Mouse (Mus musculus): ENCODE measurements around the gene Sorcs1. TPM values are rescaled to one million over a fixed set of nuclear protein-coding genes. Genes with fewer than 3 reads are reported as not detected.

The Sorcs1 gene
- polyA plus RNA-seq, 1 experiment from 2014 or later = 0.20 TPM

GRCm38 (mm10) chr19:50640251-50641032 lies 38.0 kb downstream of the Sorcs1 start:
- Histone ChIP-seq H3K4me2 (ENCODE audit: low read depth, low read length) (no peak overlapping the region), H3K36me3 (replicated peaks; ENCODE audit: insufficient read depth, low read length) (no peaks in the 10 kb centered on the region), H3K4me3 (ENCODE audit: low read depth, low read length) (no peak overlapping the region), H3K9ac (replicated peaks) (no peak overlapping the region), H3K27ac (ENCODE audit: low read depth) (no peak overlapping the region), H3K4me1 (ENCODE audit: insufficient read depth) (no peaks in the 10 kb centered on the region), H3K9me3 (ENCODE audit: low read length) (no peaks in the 10 kb centered on the region), H3K27me3 (ENCODE audit: insufficient read depth, low read length) (no peaks in the 10 kb centered on the region)
- WGBS (ENCODE audit: insufficient replicate concordance) = 73% methylated on average over 8 of the region's 8 CpGs
- no peak for ATAC-seq
- no peak for DNase-seq
- TF ChIP-seq EP300 (IDR thresholded peaks at IDR 0.05; ENCODE audit: low read depth) (no peak), CTCF (IDR thresholded peaks at IDR 0.05; ENCODE audit: low read depth) (no peak)

GRCm38 (mm10) chr19:50638176-50638575 lies 40.3 kb downstream of the Sorcs1 start:
- no peaks in the 10 kb centered on the region for H3K27me3 ChIP-seq (ENCODE audit: insufficient read depth, low read length)
- WGBS (ENCODE audit: insufficient replicate concordance) = 72% methylated on average over 6 of the region's 6 CpGs
- no peaks in the 10 kb centered on the region for H3K9me3 ChIP-seq (ENCODE audit: low read length)
- H3K4me2 ChIP-seq (ENCODE audit: low read depth, low read length) = no peak overlapping the region
- TF ChIP-seq CTCF (IDR thresholded peaks at IDR 0.05; ENCODE audit: low read depth) (no peak), EP300 (IDR thresholded peaks at IDR 0.05; ENCODE audit: low read depth) (no peak)
- no peaks in the 10 kb centered on the region for H3K4me1 ChIP-seq (ENCODE audit: insufficient read depth)
- DNase-seq (no peak), ATAC-seq (no peak)
- H3K27ac ChIP-seq (ENCODE audit: low read depth) = no peak overlapping the region
- H3K36me3 ChIP-seq (replicated peaks; ENCODE audit: insufficient read depth, low read length) = no peaks in the 10 kb centered on the region
- no peak overlapping the region for H3K4me3 ChIP-seq (ENCODE audit: low read depth, low read length)
- no peak overlapping the region for H3K9ac ChIP-seq (replicated peaks)

GRCm38 (mm10) chr19:50614013-50614412 lies 64.4 kb downstream of the Sorcs1 start:
- WGBS (ENCODE audit: insufficient replicate concordance) = 27% methylated on average over 9 of the region's 9 CpGs

GRCm38 (mm10) chr19:50611619-50612018 lies 66.8 kb downstream of the Sorcs1 start:
- TF ChIP-seq CTCF (IDR thresholded peaks at IDR 0.05; ENCODE audit: low read depth) (no peak), EP300 (IDR thresholded peaks at IDR 0.05; ENCODE audit: low read depth) (no peak)
- DNase-seq (no peak), ATAC-seq (no peak)
- no peaks in the 10 kb centered on the region for H3K9me3 ChIP-seq (ENCODE audit: low read length)
- WGBS (ENCODE audit: insufficient replicate concordance) = 44% methylated on average over 3 of the region's 3 CpGs
- no peaks in the 10 kb centered on the region for H3K36me3 ChIP-seq (replicated peaks; ENCODE audit: insufficient read depth, low read length)
- H3K27ac ChIP-seq (ENCODE audit: low read depth) = no peak overlapping the region
- H3K9ac ChIP-seq (replicated peaks) = no peak overlapping the region
- no peaks in the 10 kb centered on the region for H3K27me3 ChIP-seq (ENCODE audit: insufficient read depth, low read length)
- no peaks in the 10 kb centered on the region for H3K4me1 ChIP-seq (ENCODE audit: insufficient read depth)
- H3K4me3 ChIP-seq (ENCODE audit: low read depth, low read length) = no peak overlapping the region
- no peak overlapping the region for H3K4me2 ChIP-seq (ENCODE audit: low read depth, low read length)

More at GRCm38 (mm10) chr19:50614013-50614412, 64.4 kb downstream of the Sorcs1 start:
- DNase-seq (no peak), ATAC-seq (no peak)
- no peak for TF ChIP-seq CTCF (IDR thresholded peaks at IDR 0.05; ENCODE audit: low read depth)
- no peak for TF ChIP-seq EP300 (IDR thresholded peaks at IDR 0.05; ENCODE audit: low read depth)
- no peak overlapping the region for H3K9ac ChIP-seq (replicated peaks)
- no peak overlapping the region for H3K27ac ChIP-seq (ENCODE audit: low read depth)
- no peaks in the 10 kb centered on the region for H3K27me3 ChIP-seq (ENCODE audit: insufficient read depth, low read length)
- no peak overlapping the region for H3K4me2 ChIP-seq (ENCODE audit: low read depth, low read length)
- H3K4me1 ChIP-seq (ENCODE audit: insufficient read depth) = no peaks in the 10 kb centered on the region
- no peaks in the 10 kb centered on the region for H3K9me3 ChIP-seq (ENCODE audit: low read length)
- no peak overlapping the region for H3K4me3 ChIP-seq (ENCODE audit: low read depth, low read length)
- H3K36me3 ChIP-seq (replicated peaks; ENCODE audit: insufficient read depth, low read length) = no peaks in the 10 kb centered on the region

GRCm38 (mm10) chr19:50603882-50604281 lies 74.6 kb downstream of the Sorcs1 start:
- no peak for TF ChIP-seq CTCF (IDR thresholded peaks at IDR 0.05; ENCODE audit: low read depth)
- TF ChIP-seq EP300 (IDR thresholded peaks at IDR 0.05; ENCODE audit: low read depth) = 0 out of 2 replicates have a peak, but pooled peaks have one; percentile 11
- Histone ChIP-seq H3K27me3 (ENCODE audit: insufficient read depth, low read length) (no peaks in the 10 kb centered on the region), H3K9ac (replicated peaks) (no peak overlapping the region), H3K4me1 (ENCODE audit: insufficient read depth) (no peaks in the 10 kb centered on the region), H3K36me3 (replicated peaks; ENCODE audit: insufficient read depth, low read length) (no peaks in the 10 kb centered on the region), H3K4me2 (ENCODE audit: low read depth, low read length) (no peak overlapping the region), H3K4me3 (ENCODE audit: low read depth, low read length) (no peak overlapping the region), H3K27ac (ENCODE audit: low read depth) (no peak overlapping the region), H3K9me3 (ENCODE audit: low read length) (no peaks in the 10 kb centered on the region)
- no peak for DNase-seq
- 52% methylated on average over 4 of the region's 4 CpGs for WGBS (ENCODE audit: insufficient replicate concordance)
- peak; percentile 19; the same call in 1 of the 2 replicates for ATAC-seq

GRCm38 (mm10) chr19:50603380-50603779 lies 75.1 kb downstream of the Sorcs1 start:
- Histone ChIP-seq H3K4me3 (ENCODE audit: low read depth, low read length) (no peak overlapping the region), H3K4me1 (ENCODE audit: insufficient read depth) (no peaks in the 10 kb centered on the region), H3K4me2 (ENCODE audit: low read depth, low read length) (no peak overlapping the region), H3K36me3 (replicated peaks; ENCODE audit: insufficient read depth, low read length) (no peaks in the 10 kb centered on the region), H3K27ac (ENCODE audit: low read depth) (no peak overlapping the region), H3K27me3 (ENCODE audit: insufficient read depth, low read length) (no peaks in the 10 kb centered on the region), H3K9ac (replicated peaks) (no peak overlapping the region), H3K9me3 (ENCODE audit: low read length) (no peaks in the 10 kb centered on the region)
- ATAC-seq (no peak), DNase-seq (no peak)
- WGBS (ENCODE audit: insufficient replicate concordance) = 66% methylated on average over 5 of the region's 5 CpGs
- TF ChIP-seq CTCF (IDR thresholded peaks at IDR 0.05; ENCODE audit: low read depth) (no peak), EP300 (IDR thresholded peaks at IDR 0.05; ENCODE audit: low read depth) (no peak)

Data from liver, postnatal 0 days (tissue).